Mouse (Mus musculus) frontal cortex, adult (tissue): ENCODE measurements around the gene Spata2l.
"Not testable (repeated sequence)": the region's sequence is repeated elsewhere in the genome, so short reads cannot be mapped to it uniquely, and the experiment has no call there.

ENCODE experiments used
- ATAC-seq: cut with Nextera tagmentation; 2 replicates; pipeline ENCODE4 v1.9.2; 2017; ENCODE audit warnings: mild to moderate bottlenecking, moderate library complexity, mixed read lengths; ENCODE audit not compliant: low TSS enrichment

Spata2l gene

GRCm38 (mm10) chr8:123199864-123200263 is 36.2 kb downstream of the Spata2l start:
- no peak for ATAC-seq

GRCm38 (mm10) chr8:123197016-123197415 is 39.0 kb downstream of the Spata2l start:
- ATAC-seq = not testable (repeated sequence)

GRCm38 (mm10) chr8:123193771-123194170 is 42.3 kb downstream of the Spata2l start:
- ATAC-seq = no peak

DNA sequence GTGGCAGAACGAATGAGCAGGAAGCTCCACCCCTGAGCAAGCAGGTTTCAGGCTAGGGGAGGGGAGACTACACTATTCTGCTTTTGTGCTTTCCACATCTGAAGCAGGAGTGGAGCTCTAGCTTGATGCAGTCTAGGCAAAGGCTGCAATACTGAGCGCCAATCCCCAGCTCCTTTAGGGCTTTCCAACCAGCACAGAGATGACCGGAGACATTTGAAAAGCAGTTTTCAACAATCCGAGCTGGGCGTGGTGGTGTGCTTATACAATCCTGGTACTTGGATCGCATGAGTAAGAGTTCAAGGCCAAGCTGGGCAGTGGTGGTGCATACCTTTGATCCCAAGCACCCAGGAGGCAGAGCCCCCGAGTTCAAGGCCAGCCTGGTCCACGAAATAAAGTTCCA is 44.1 kb downstream of the Spata2l start:
- no peak for ATAC-seq

GRCm38 (mm10) chr8:123190678-123191077 is 45.4 kb downstream of the Spata2l start:
- ATAC-seq = peak; percentile 99

GRCm38 (mm10) chr8:123188841-123189240 is 47.2 kb downstream of the Spata2l start:
- ATAC-seq = no peak

- no peak for ATAC-seq
These were observed 48.0 kb downstream of the Spata2l start for GRCm38 (mm10) chr8:123188006-123188405.

- ATAC-seq = no peak
These were observed 50.2 kb downstream of the Spata2l start, which contains the start of gene Dpep1 for GRCm38 (mm10) chr8:123185566-123186409. Gene Dpep1 (plus strand): TSS chr8:123186242.

DNA sequence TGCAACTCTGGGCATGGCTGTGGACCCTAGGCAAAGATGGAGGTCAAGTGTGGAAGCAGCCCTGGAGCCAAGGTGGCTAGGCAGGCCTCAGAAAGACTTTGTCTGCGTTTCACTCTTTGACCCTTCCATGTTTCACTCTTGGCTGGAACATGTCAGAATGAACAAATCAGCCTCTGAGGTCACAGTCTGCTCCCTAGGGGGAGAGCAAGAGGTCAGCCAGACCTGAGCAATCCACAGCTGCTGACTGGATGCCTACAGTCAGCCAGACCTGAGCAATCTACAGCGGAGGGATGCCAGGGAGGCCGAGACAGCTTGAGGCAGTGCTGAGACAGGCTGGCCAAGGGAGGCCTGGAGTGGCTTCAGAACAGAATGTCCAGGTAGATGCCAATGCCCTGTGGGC is 54.6 kb downstream of the Spata2l start:
- no peak for ATAC-seq
